Mouse (Mus musculus) lung, postnatal 14 days (tissue): ENCODE results near the gene Lrp10.

Source experiments
- DNase-seq: peaks from one replicate; pipeline ENCODE4 v3.0.0; 2021

Gene Lrp10

DNA sequence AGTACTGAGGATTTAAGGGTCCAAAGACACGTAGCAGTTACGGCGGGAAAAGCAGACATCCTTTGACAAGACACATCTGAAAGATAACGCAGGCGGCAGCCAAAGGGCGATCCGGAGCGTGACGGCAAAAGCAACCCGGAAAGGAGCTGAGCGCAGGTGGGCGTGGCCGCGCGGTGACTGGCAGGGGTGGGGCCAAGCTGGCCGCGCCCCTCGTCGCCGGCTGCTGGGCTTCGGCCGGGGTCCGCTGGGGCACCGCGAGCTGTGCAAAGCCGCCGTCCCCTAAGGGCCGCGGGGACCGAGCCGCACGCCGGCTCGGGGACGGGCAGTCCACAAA, at the start of gene Lrp10:
TSS of gene Lrp10 (plus strand) at position 179 of the 334 bp plus-strand sequence.
- peak; percentile 92 for DNase-seq

DNA sequence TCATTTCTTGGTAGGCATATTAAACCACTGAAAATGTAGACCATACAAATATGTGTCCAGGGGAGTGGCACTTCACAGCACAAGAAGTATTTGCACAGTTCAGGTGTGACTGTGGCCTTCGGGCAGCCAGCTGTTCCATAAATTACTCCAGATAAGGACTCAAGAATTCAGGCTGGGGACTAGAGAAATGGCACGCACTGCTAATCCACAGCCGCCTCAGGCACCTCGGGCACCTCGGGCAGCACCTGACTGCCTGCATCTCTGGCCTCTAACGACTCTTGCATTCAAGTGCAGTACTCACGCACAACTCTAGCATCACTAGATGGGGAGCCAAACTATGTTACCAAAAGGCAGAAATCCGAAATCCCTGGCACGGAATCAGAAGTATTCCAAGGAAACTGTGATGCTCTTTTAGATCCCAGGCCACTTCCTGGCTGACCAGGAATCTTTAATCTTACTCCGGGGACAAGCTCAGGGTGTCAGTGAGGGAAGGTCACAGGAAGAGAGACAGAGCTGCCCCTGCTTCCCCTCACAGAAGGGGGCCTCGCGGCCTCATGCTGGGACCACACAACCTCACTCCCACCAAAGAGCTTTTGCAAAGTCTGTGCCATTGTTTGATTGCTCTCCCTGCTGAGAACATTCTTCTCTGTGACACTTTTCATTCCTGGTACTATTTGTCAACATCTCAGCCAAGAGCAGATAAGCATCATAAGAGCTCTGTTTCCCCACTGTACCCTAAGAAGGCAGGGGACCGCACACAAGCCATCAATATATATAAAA, 48.5 kb upstream of the Lrp10 start:
- no peak for DNase-seq

DNA sequence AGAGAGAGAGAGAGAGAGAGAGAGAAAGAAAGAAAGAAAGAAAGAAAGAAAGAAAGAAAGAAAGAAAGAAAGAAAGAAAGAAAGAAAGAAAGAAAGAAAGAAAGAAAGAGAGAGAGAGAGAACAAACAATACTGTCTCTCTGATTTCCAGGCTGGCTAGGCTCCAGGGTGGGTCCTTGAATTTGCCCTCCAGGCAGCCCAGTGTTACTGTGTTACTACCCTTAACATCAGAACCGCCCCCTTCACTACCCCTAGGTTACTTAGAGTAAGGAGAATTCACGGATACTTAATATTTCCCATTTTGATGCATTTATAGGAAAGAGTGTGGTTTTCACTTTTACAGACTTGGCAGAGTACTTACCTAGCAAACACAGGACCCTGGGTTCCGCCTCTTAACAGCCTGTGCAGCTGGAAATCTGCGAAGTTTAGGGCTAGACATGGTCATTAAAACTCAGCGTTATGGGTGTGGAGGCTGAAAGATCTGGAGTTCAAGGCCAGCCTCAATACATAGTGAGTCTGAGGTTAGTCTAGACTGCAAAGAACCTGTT, 47.6 kb upstream of the Lrp10 start:
- no peak for DNase-seq

DNA sequence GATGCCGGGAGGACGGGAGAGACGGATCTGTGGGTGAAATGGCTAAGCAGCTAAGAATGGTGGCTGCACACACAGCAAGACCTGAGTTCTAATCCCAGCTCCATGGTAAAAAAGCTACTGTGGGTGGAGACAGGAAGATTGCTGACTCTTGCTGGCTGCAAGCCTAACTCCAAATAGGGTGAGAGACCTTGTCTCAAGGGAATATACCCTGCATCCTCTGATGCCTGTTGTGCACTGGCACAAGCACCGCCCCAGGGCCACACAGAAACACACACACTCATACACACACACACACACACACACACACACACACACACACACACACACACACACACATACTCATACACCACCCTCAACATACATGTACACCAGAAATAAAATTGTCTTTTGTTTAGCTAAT, 47.1 kb upstream of the Lrp10 start:
- DNase-seq: no peak

DNA sequence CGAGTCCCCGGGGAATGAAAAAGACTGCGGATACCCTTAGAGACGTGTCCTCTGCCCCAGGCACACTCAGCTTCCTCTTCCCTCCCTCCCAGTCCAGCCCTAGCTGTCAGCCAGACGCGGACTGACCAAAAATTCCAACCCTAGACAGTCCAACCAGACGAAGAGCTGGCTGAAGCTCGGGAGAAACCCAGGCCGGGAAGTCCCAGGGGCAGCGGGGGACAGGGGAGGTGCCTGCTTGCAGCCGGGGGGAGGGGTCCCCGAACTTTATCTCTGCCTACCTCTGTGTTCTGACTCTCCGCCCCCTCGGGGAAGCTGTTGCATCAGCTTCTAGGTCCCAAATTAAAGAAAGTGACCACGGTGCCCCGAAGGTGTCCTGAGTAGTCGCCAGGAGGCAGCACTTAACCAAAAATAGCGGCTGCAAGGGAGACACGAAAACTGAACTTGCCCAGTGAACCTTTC, 46.3 kb upstream of the Lrp10 start, which contains the start of gene Slc7a7:
TSS of gene Slc7a7 (minus strand) at position 158 of the 459 bp plus-strand sequence.
- DNase-seq: no peak

DNA sequence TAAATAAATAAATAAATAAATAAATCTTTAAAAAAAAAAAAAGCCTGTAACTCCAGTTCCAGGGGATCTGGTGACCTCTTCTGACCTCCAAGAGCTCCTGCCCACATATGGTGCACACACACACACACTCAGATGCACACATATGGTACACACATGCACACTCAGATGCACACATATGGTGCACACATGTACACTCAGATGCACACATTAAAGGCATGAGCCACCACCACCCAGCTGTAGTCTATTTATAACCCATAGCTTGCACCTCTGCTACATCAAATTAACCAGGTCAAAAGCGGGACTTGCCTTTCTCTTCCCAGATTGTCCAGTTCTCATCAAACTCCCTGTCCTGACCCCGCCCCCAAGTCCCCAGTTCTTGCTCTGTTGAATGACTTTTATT, 42.9 kb upstream of the Lrp10 start:
- no peak for DNase-seq

DNA sequence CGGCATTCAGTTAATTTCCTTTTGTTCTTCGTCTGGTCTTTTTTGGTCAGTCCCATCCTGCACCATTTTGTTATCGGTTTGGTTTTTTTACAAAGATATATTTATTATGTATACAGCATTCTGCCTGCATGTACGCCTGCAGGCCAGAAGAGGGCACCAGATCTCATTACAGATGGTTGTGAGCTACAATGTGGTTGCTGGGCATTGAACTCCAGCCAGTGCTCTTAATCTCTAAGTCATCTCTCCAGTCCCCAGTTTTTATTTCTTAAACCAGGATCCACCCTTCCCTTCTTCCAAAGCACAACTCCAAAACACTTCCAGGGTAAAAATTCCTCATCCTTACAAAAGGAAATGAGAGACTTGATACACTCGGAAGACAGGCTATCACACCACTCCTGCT, 40.5 kb upstream of the Lrp10 start:
- DNase-seq: peak; percentile 41

DNA sequence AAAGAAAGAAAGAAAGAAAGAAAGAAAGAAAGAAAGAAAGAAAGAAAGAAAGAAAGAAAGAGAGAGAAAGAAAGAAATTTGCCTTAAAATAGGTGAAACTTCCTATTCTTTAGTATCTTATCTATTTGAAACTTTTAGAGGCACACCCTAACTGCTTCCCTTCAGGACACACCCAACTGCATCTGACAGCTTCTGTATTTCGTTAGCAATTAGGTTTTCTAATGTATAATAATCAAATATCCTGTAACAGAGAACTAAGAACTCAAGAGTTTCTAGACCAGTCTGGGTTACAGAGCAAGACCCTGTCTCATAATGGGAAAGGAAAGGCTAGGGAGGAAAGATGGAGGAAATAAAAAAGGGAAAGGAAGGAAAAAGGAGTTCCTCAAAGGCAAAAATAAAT, 39.3 kb upstream of the Lrp10 start:
- DNase-seq: no peak

DNA sequence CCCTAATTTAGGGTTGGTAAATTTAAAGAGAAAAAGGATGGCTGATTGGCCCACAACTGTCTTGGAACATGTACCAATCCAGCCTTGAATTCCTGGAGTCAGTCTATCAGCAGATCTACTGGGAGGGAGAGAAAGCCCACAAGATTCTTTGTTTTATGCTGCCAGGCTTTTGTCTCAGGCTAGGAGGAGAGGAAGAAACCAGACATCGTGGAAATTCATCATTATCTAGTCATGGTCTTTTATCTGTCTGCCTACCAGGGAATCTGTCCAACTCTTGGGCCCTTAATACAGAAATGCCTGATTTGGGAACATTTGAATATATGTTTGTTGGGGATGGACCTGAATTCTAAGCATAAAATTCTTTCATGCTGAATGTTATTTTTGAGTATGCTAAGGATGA, 38.4 kb upstream of the Lrp10 start:
- no peak for DNase-seq

DNA sequence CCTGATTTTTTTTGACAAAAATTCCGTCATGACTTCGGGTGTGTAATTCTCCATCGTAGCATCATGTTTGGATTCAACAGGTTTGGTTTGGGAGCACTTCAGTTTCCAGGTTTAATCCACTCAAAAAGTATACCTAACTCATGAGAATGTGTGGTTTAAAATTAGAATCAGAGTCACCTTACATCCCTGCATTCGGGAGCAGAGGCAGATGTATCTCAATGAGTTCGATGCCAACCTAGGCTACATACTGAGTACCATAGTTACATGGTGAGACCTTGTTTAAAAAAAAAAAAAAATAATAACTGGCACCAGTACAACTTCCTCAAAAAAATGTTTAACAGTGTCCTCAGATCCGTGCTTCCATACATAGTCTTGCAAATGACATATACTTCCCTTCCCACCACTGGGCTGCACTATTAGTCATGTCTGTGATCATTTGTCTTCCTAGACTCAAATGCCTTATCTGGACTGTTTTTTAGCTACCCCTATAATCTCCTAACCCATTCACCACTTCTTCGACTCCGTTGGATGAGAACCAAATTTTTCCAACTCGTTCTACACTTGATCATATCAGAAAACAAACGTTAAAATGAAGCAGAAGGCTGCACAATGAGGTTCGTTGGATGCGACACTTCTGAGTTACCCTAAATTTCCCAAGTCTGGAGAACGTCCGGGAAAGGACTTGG, 37.8 kb upstream of the Lrp10 start:
- no peak for DNase-seq

DNA sequence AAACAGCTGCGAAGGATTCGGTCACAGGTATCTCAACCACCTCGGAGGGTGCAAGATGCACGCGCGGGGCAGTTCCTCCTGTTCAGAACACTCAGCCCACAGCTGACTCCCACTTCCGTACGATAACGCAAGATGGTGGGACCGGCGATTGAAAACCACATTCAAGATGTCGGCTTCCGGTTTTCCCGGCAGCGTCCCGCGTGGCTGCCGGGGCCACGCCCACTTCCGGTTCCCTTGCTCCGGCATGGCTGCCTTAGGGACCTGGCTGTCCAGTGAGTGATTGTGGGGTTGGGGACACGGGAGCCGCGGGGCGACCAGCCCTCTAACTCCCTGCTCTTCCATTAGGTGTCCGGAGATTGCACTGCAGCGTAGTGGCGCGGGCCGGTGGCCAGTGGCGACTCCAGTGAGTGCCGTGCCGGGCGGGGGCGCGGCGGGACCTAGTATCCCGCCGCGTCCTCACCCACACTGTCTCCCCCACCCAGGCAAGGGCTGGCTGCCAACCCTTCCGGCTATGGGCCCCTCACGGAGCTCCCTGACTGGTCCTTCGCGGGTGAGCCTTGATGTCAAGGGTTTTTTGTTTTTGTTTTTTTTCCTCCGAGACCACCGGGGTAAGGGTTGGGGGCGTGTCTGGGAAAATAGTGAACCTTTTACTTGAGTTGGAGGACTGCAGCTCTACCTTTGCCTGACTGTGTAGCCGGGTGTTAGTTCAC, 37.1 kb upstream of the Lrp10 start, which contains the start of gene Mrpl52:
TSS of gene Mrpl52 (plus strand) at position 221 of the 710 bp plus-strand sequence.
- DNase-seq: peak; percentile 94

DNA sequence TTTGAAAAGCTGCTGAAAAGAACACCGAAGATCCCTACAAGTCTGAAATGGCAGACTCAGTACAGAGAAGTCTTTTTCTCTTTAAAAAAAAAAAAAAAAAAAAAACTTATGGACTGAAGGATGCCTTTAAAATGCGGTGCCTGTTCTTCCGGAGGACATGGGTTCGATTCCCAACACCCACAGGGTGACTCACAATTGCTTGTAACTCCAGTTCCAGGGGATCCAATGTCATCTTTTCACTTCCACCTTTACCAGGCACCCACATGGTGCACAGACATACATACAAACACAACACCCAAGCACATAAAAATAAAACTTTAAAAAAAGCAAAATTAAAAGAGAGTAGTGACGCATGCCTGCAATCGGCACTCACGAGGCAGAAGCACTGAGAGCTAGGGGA, 36.2 kb upstream of the Lrp10 start:
- no peak for DNase-seq

DNA sequence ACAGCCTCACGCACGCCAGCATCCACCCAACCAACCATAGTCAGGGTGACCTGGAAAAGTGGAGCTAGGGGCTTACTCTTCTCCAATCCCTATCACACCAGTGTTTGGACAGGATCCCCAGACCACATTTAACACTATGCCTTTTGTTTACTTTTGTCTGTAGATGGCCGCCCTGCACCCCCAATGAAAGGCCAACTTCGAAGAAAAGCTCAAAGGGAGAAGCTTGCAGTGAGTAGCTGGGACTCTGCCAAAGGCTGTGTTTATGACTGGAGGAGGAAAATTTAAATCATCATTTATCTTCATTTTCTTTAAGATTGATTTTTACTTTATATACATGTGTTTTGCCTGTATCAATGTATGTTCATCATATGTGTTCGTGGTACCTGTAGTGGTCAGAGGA, 35.5 kb upstream of the Lrp10 start:
- no peak for DNase-seq

DNA sequence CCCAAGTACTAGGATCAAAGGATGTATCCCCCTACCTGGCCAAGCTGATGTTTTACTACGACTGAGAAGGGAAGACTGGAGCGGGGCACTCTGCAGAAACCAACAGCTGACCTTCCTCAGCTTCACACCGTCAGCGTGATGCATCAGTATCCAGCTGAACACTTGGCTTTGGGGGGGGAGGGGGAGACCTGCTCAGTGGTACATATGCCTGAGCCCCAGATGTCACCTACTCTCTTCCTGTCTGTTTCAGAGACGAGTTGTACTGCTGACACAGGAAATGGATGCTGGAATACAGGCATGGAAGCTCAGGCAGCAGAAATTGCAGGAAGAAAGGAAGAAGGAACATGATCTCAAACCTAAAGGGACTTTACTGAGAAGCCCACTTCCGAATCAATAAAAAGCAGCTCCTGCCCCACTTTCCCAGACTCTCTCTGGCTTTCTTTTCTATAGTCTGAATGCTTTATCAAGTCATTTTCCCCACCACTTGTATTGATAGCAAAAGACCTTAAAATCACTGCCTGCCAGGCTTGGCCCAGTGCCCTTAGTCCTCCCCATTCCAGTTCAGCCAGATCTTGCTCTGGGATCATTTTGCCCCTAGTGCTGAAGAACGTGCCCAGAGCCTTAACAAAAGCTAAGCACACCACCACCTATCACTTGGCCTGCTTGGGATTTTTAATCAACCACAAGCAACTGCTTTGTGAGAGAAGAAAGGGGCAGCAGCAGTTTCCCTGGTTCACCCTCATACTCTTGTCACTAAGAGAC, 34.4 kb upstream of the Lrp10 start:
- DNase-seq: no peak

DNA sequence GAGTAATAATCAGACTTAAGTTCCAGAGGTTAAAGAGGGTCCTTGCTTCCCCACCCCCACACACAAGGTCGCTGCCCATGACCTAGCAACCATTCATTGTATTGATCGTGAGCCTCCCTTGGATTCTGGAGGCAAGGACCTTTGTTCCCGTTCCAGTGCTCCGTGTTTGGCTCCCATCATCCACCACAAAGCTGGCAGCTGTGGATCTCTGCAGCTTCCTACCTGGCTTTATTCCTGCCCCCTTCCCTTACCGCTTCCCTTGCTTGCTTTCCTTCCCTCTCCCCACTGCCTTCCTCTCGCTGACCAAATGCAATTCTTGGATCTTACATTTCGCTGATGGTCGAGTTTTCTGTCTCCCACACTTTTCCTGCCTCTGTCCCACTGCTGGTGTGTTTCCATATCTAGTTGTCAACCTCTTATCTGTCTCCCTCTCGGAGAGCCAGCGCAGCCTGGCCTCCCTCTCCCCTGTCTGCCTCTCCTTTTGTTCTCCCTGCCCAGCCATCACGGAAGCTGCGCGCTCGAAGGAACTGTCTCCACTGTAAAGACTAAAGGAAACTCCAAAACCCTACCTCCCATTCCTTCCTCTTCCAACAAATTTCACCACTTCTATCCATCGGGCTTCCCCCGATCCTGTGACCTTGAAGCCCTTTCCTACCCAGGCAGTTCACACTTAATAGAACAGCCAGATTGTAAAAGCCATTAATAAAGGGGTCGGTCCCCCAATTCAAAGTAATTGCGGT, 33.4 kb upstream of the Lrp10 start:
- DNase-seq: no peak

DNA sequence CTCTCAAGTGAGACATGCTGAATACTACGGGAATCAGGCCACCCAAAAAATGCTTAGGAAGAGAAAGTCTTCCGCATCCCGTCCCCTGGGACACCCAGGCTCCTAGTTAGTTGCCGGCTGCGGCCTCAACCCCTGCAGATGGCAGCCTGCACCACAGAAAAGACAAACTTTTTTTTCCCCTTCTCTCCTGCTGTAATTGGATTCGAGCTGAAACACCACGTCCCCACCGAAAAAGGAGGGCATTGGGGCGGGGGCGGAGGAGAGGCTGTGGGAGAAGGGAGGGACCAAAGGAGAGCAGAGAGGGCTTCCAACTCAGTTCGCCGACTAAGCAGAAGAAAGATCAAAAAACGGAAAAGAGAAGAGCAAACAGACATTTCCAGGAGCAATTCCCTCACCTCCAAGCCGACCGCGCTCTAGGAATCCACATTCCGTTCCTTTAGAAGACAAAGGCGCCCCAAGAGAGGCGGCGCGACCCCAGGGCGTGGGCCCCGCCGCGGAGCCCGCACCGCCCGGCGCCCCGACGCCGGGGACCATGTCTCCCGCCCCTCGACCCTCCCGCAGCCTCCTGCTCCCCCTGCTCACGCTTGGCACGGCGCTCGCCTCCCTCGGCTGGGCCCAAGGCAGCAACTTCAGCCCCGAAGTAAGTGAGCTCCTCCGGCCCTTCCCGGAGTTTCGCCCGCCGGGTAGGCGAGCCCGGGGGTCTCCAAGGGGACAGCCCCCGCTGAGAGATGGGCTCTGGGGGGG, 32.4 kb upstream of the Lrp10 start, which contains the start of gene Mmp14:
TSS of gene Mmp14 (plus strand) at position 279 of the 744 bp plus-strand sequence.
- DNase-seq: peak; percentile 77

DNA sequence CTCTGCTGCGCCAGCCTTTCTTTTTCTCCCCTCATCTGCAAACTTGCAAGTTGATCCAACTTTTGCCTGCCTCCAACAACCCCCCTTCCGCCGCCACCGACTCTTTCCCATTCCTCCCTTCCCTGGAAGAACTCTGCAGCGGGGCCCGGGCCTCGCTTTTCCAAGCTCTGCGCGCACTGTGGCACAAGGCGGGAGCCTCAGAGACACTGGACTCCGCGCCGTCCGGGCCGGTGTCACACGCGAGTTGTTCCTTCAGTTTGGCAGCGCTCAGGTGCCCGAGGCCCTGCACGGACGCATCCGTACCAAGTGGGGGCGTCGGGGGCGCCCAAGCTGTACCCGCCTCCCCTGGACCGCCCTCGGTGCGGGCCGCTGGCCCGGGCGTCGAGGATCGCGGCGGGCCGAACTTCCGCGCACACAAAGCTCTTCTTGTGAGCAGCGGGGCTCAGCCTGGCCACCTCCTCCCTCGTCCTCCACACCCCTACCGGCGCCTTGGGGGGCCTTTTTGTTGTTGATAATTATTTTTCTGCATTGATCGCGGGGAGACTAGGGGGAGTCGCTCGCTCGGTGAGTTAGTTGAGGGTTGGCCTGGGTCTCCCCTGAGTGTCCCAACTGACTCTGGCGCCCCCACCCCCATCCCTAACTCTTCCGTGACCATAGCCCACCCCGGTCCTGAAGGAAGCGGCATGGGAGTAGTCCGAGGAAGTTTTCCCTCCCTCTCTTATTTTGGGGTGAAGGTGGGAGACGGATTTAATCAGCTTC, 31.7 kb upstream of the Lrp10 start:
- peak; percentile 59 for DNase-seq

DNA sequence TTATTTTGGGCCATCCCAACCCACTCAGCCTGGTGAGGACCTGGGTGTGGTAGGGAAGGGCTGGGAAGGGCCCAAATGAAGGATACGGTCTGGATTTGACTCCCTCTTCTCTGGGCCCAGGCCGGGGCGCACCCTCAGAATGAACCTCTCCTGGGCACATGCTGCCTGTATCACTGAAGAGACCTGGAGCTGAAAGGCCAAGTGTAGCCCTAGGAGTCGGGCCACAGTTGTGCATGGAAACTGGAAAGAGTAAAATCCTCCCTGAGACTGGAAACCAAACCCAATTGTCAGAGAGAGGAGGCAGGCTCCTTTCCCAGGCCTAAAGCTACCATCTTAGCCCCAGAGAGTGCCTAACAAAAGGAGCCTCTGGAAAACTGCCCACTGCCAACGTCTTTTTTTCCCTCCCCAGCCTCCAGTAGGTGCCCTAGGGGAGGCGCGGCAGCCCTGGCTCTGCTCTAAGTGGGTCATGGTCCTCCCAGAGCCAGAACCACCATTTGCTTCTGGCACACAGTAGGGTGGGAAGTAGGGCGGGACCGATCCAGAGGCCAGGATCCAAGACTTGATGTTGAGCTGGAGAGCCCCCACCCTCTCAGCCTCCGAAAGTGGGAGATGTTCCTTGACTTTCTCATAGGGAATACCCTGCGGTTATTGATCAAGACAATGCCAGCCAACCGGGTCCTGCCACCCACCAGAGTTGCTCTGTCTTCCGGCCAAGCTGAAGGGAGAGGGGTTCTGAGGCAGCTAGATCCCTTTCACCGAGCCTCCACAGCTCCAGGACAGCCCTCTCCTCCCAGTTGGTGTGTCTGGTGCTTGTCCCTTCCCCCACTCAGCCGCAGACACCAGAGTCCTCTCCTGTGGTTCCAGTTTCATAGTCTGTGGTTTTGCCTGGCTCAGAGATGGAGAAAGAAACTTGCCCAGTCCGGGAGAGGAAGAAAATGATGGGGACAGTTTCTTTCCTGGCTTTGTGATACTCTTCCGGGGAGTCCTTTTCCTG, 30.8 kb upstream of the Lrp10 start:
- DNase-seq: no peak

DNA sequence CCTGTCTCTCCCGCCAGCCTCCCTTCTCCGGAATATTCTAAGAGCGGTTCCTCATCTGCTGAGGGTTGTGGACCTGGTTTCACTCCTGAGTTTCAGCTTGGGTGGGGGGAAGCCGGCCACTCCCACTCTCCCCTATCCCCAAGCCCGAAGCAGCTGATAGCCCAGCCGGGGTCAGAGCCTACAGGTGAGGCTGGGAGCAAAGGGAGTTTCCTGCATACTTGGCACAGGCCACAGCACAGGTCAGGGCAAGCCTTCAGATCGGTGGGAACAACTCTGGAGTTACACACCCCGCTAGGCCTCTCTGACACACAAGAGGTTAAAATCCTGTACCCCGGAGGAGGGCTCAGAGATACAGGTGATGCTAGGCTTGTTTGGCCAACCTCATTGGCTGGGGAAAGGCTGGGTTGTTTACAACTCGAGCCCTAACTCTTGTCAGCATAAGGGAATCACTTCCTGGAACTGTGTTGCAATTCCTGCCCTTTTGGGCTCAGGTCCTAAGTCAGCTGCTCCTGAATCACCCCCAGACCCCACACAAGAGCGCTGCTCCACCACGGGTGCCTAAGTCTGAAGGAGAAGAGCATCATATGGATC, 29.9 kb upstream of the Lrp10 start:
- peak; percentile 46 for DNase-seq
